9 mouse cellular contexts compared by ENCODE assay signal in genomic region chr11:120041191-120042123, GRCm38 (mm10). TPM values are rescaled to one million over a fixed set of nuclear protein-coding genes. Genes with fewer than 3 reads are reported as not detected.
DNase-seq lines count a peak whose midpoint lies in the region; ATAC-seq and TF ChIP-seq lines count a peak whose summit lies in the region.
"Had no signal": no experiment of that assay in that cellular context is flagged by ENCODE, and none has a peak within 500 bp of the region (broad histone marks: within the 10 kb centered on the region; RNA-seq: fewer than 3 reads in every experiment).

No protein-coding gene starts in this region.

- peak overlapping the region; percentile 16; the same call in 1 of the 2 replicates for H3K4me2 ChIP-seq in hindbrain, postnatal 0 days (ENCODE audit: low read depth, low read length)
- peak overlapping the region; percentile 38 for H3K4me2 ChIP-seq in liver, embryonic 15.5 days
- H3K4me2 ChIP-seq: limb, embryonic 15.5 days had no signal

- TF ChIP-seq CTCF in hindbrain, postnatal 0 days (IDR thresholded peaks at IDR 0.05; ENCODE audit: low read depth): no peak

- peak; percentile 34 for DNase-seq in embryo, embryonic 10 days (ENCODE audit: low spot score)
- DNase-seq in embryo, embryonic 11 days: no peak
- DNase-seq in Muller cell, postnatal 12 days (ENCODE audit: inconsistent ontology term): peak; percentile 76
- DNase-seq in gastrocnemius, postnatal 25 days: peak; percentile 78
- no peak for DNase-seq in hindbrain, postnatal 0 days (ENCODE audit: low spot score)
- peak; percentile 74 to 82 for DNase-seq in right cerebral cortex, postnatal 10 days (ENCODE audit: low spot score in 2 of 2)
- no peak for DNase-seq in ovary, postnatal 10 days (ENCODE audit: low spot score)

- 0 out of 2 replicates have a peak overlapping the region, but pooled peaks have one; percentile 9 for H3K9ac ChIP-seq in hindbrain, postnatal 0 days (replicated peaks; ENCODE audit: low read length)
- no peak overlapping the region for H3K9ac ChIP-seq in liver, embryonic 15.5 days
- H3K9ac ChIP-seq: limb, embryonic 15.5 days had no signal

- no peaks in the 10 kb centered on the region for H3K36me3 ChIP-seq in hindbrain, postnatal 0 days (ENCODE audit: insufficient read depth, low read length)
- H3K36me3 ChIP-seq in liver, embryonic 15.5 days (replicated peaks): no peaks in the 10 kb centered on the region
- H3K36me3 ChIP-seq: limb, embryonic 15.5 days had no signal

- no peak for ATAC-seq in hindbrain, postnatal 0 days
- ATAC-seq in liver, embryonic 15.5 days (ENCODE audit: insufficient read depth): peak; percentile 62

- peaks cover 37% of the 10 kb centered on the region for H3K4me1 ChIP-seq in hindbrain, postnatal 0 days (ENCODE audit: insufficient read depth, low read length)
- peaks cover 15% of the 10 kb centered on the region for H3K4me1 ChIP-seq in liver, embryonic 15.5 days (replicated peaks)

- no peaks in the 10 kb centered on the region for H3K27me3 ChIP-seq in hindbrain, postnatal 0 days (ENCODE audit: insufficient read depth, low read length)
- peaks cover 20% of the 10 kb centered on the region for H3K27me3 ChIP-seq in liver, embryonic 15.5 days

- H3K27ac ChIP-seq in hindbrain, postnatal 0 days: peak overlapping the region; percentile 46
- peak overlapping the region; percentile 70 for H3K27ac ChIP-seq in liver, embryonic 15.5 days (replicated peaks)

- H3K4me3 ChIP-seq in hindbrain, postnatal 0 days (ENCODE audit: low read length): no peak overlapping the region
- H3K4me3 ChIP-seq in liver, embryonic 15.5 days (replicated peaks): peak overlapping the region; percentile 24; the same call in 1 of the 2 replicates
- H3K4me3 ChIP-seq: limb, embryonic 15.5 days had no signal

- H3K9me3 ChIP-seq in hindbrain, postnatal 0 days (ENCODE audit: low read length): no peaks in the 10 kb centered on the region
- no peaks in the 10 kb centered on the region for H3K9me3 ChIP-seq in liver, embryonic 15.5 days (replicated peaks)
- H3K9me3 ChIP-seq: limb, embryonic 15.5 days had no signal

- 66% methylated on average over 13 of the region's 13 CpGs for WGBS in hindbrain, postnatal 0 days
- 41% methylated on average over 13 of the region's 13 CpGs for WGBS in liver, embryonic 15.5 days (ENCODE audit: insufficient replicate concordance)

RNA-seq across cellular contexts. Expression of gene Aatk, which starts 5.5 kb away (rescaled TPM):
- total RNA-seq in gastrocnemius, postnatal 25 days (2021): 1 to 10 TPM; 4.8 to 4.9 TPM
- 161 and 184 TPM in 2 replicates for total RNA-seq in hindbrain, postnatal 0 days (2014; rRNA removed)
- polyA plus RNA-seq in hindbrain, postnatal 0 days (2015; fragmentation: Nextera tagmentation; extraction: Ambion mirVana): 33.3 and 35.5 TPM in 2 replicates
- 0.59 and 0.68 TPM in 2 replicates for polyA plus RNA-seq in liver, embryonic 15.5 days (2015; fragmentation: Nextera tagmentation; extraction: Ambion mirVana)

RNA-seq across cellular contexts. Expression of gene Cep131, which starts 45.2 kb away (rescaled TPM):
- total RNA-seq in gastrocnemius, postnatal 25 days (2021): 1 to 10 TPM; 5.1 to 7.2 TPM
- total RNA-seq in hindbrain, postnatal 0 days (2014; rRNA removed): 18.5 and 18.7 TPM in 2 replicates
- 23.3 and 26.4 TPM in 2 replicates for polyA plus RNA-seq in hindbrain, postnatal 0 days (2015; fragmentation: Nextera tagmentation; extraction: Ambion mirVana)
- 4.2 and 4.6 TPM in 2 replicates for polyA plus RNA-seq in liver, embryonic 15.5 days (2015; fragmentation: Nextera tagmentation; extraction: Ambion mirVana)

RNA-seq across cellular contexts. Expression of gene Tepsin, which starts 57.1 kb away (rescaled TPM):
- total RNA-seq in gastrocnemius, postnatal 25 days (2021): 1 to 10 TPM; 5.2 to 5.5 TPM
- total RNA-seq in hindbrain, postnatal 0 days (2014; rRNA removed): 30.6 and 31.6 TPM in 2 replicates
- polyA plus RNA-seq in hindbrain, postnatal 0 days (2015; fragmentation: Nextera tagmentation; extraction: Ambion mirVana): 13.8 and 14.8 TPM in 2 replicates
- polyA plus RNA-seq in liver, embryonic 15.5 days (2015; fragmentation: Nextera tagmentation; extraction: Ambion mirVana): 6.0 and 7.6 TPM in 2 replicates

RNA-seq across cellular contexts. Expression of gene Ndufaf8, which starts 57.3 kb away (rescaled TPM):
- 10 to 100 TPM; 30.9 to 39.5 TPM for total RNA-seq in gastrocnemius, postnatal 25 days (2021)
- total RNA-seq in hindbrain, postnatal 0 days (2014; rRNA removed): 56.1 and 82.6 TPM in 2 replicates
- polyA plus RNA-seq in hindbrain, postnatal 0 days (2015; fragmentation: Nextera tagmentation; extraction: Ambion mirVana): 62.7 and 70.2 TPM in 2 replicates
- 38.9 and 42.8 TPM in 2 replicates for polyA plus RNA-seq in liver, embryonic 15.5 days (2015; fragmentation: Nextera tagmentation; extraction: Ambion mirVana)

Comparison
In these comparisons a context has a peak if more than half of its experiments do, and no peak if none do; other contexts are left out.
1. DNase-seq: peak in embryo, embryonic 10 days (single experiment), Muller cell, postnatal 12 days (single experiment), gastrocnemius, postnatal 25 days (single experiment) and right cerebral cortex, postnatal 10 days (2 of 2); none in embryo, embryonic 11 days (single experiment), hindbrain, postnatal 0 days (single experiment) and ovary, postnatal 10 days (single experiment).
2. RNA of gene Aatk, which starts 5.5 kb away (total RNA-seq): 161 to 184 TPM in hindbrain, postnatal 0 days; 4.8 to 4.9 TPM in gastrocnemius, postnatal 25 days; every median in the first group is over 10 times any median in the second.